In genomic region chr10:91180761-91181460, GRCm38 (mm10) we compare ENCODE assay signal across 8 mouse cellular contexts. TPM values are rescaled to one million over a fixed set of nuclear protein-coding genes. Genes with fewer than 3 reads are reported as not detected.
DNase-seq lines count a peak whose midpoint lies in the region; ATAC-seq lines count a peak whose summit lies in the region.

Tmpo (minus strand) TSS chr10:91181315.

- no peak for DNase-seq in thymus, postnatal 0 days (ENCODE audit: low spot score)
- DNase-seq in thymus, postnatal 36 days, result no peak
- no peak for DNase-seq in left cerebral cortex, postnatal 25 days (ENCODE audit: low spot score in 2 of 2)
- no peak for DNase-seq in Muller cell, postnatal 12 days (ENCODE audit: inconsistent ontology term)
- DNase-seq in frontal cortex, postnatal 25 days (ENCODE audit: low spot score in 2 of 2), result no peak

- no peak for ATAC-seq in embryonic facial prominence, embryonic 13.5 days (ENCODE audit: insufficient number of reproducible peaks, insufficient read depth, low FRiP score, low TSS enrichment, low read depth)
- no peak for ATAC-seq in heart, embryonic 14.5 days (ENCODE audit: insufficient number of reproducible peaks, insufficient read depth, low FRiP score, low read depth)
- ATAC-seq in neural tube, embryonic 12.5 days (ENCODE audit: low FRiP score, low read depth), result no peak

- no peaks in the 10 kb centered on the region for H3K9me3 ChIP-seq in embryonic facial prominence, embryonic 13.5 days
- no peaks in the 10 kb centered on the region for H3K9me3 ChIP-seq in heart, embryonic 14.5 days (ENCODE audit: control insufficient read depth, low read length)
- H3K9me3 ChIP-seq in neural tube, embryonic 12.5 days, result no peaks in the 10 kb centered on the region

- no peaks in the 10 kb centered on the region for H3K27me3 ChIP-seq in embryonic facial prominence, embryonic 13.5 days
- no peaks in the 10 kb centered on the region for H3K27me3 ChIP-seq in heart, embryonic 14.5 days (ENCODE audit: control insufficient read depth, insufficient read depth, low read length)
- H3K27me3 ChIP-seq in neural tube, embryonic 12.5 days (replicated peaks), result no peaks in the 10 kb centered on the region

- H3K4me1 ChIP-seq in embryonic facial prominence, embryonic 13.5 days, result peaks cover 24% of the 10 kb centered on the region
- peaks cover 9 to 30% of the 10 kb centered on the region in 2 experiments for H3K4me1 ChIP-seq in heart, embryonic 14.5 days (ENCODE audit: control insufficient read depth in 2 of 2, insufficient read depth in 2 of 2, low read length in 2 of 2)
- H3K4me1 ChIP-seq in neural tube, embryonic 12.5 days, result peaks cover 10% of the 10 kb centered on the region

- peak within 1 kb of the TSS; percentile 58 for H3K4me2 ChIP-seq in embryonic facial prominence, embryonic 13.5 days
- peak within 1 kb of the TSS; percentile 74 for H3K4me2 ChIP-seq in heart, embryonic 14.5 days (ENCODE audit: low read length)
- peak within 1 kb of the TSS; percentile 58 for H3K4me2 ChIP-seq in neural tube, embryonic 12.5 days (replicated peaks)

- H3K36me3 ChIP-seq in embryonic facial prominence, embryonic 13.5 days, result no peaks in the 10 kb centered on the region
- H3K36me3 ChIP-seq in heart, embryonic 14.5 days (ENCODE audit: control insufficient read depth, insufficient read depth, low read length), result no peaks in the 10 kb centered on the region
- H3K36me3 ChIP-seq in neural tube, embryonic 12.5 days, result no peaks in the 10 kb centered on the region

- WGBS in embryonic facial prominence, embryonic 13.5 days, result 8% methylated on average over 18 of the region's 18 CpGs
- WGBS in heart, embryonic 14.5 days, result 9% methylated on average over 18 of the region's 18 CpGs
- WGBS in neural tube, embryonic 12.5 days, result 12% methylated on average over 18 of the region's 18 CpGs

- H3K4me3 ChIP-seq in embryonic facial prominence, embryonic 13.5 days, result peak within 1 kb of the TSS; percentile 53
- peak within 1 kb of the TSS; percentile 54 to 57 for H3K4me3 ChIP-seq in heart, embryonic 14.5 days (ENCODE audit: control insufficient read depth in 1 of 2, insufficient read depth in 1 of 2, low read depth in 1 of 2, low read length in 2 of 2)
- H3K4me3 ChIP-seq in neural tube, embryonic 12.5 days, result peak within 1 kb of the TSS; percentile 48

- peak within 1 kb of the TSS; percentile 79 for H3K9ac ChIP-seq in embryonic facial prominence, embryonic 13.5 days
- H3K9ac ChIP-seq in heart, embryonic 14.5 days (ENCODE audit: low read length), result peak within 1 kb of the TSS; percentile 77
- H3K9ac ChIP-seq in neural tube, embryonic 12.5 days, result peak within 1 kb of the TSS; percentile 56

- H3K27ac ChIP-seq in embryonic facial prominence, embryonic 13.5 days, result peak within 1 kb of the TSS; percentile 99
- H3K27ac ChIP-seq in heart, embryonic 14.5 days (replicated peaks in 1 of 2; ENCODE audit: control insufficient read depth in 1 of 2, insufficient read depth in 1 of 2, low read depth in 2 of 2, low read length in 2 of 2), result peak within 1 kb of the TSS; percentile 98 to 99
- peak within 1 kb of the TSS; percentile 96 for H3K27ac ChIP-seq in neural tube, embryonic 12.5 days

- intact Hi-C loops in left cerebral cortex, postnatal 25 days (cut with DNase I), result loop anchor here (1.0 kb wide), 1 partner anchor 10 kb away; no protein-coding TSS in a partner anchor

RNA-seq across cellular contexts. Expression of gene Tmpo, which starts in this region (rescaled TPM):
- polyA plus RNA-seq in thymus, postnatal 0 days (2015; fragmentation: Nextera tagmentation; extraction: Ambion mirVana), result 234 and 263 TPM in 2 replicates
- 237 and 252 TPM in 2 replicates for polyA plus RNA-seq in embryonic facial prominence, embryonic 13.5 days (2015; fragmentation: Nextera tagmentation; extraction: Ambion mirVana)
- 170 and 181 TPM in 2 replicates for polyA plus RNA-seq in heart, embryonic 14.5 days (2014; fragmentation: Nextera tagmentation; extraction: Ambion mirVana)
- 10 to 100 TPM; 39.7 to 41.5 TPM for total RNA-seq in left cerebral cortex, postnatal 25 days (2021)
- 269 and 292 TPM in 2 replicates for polyA plus RNA-seq in neural tube, embryonic 12.5 days (2016; fragmentation: Nextera tagmentation; extraction: Ambion mirVana)
